In genomic region chr4:129918464-129918863, GRCm38 (mm10) we compare ENCODE assay signal across 24 mouse cellular contexts. TPM values are rescaled to one million over a fixed set of nuclear protein-coding genes. Genes with fewer than 3 reads are reported as not detected.
"Had no signal": no experiment of that assay in that cellular context is flagged by ENCODE, and none has a peak within 500 bp of the region (broad histone marks: within the 10 kb centered on the region; RNA-seq: fewer than 3 reads in every experiment).

No protein-coding gene starts in this region.

- ATAC-seq: midbrain, embryonic 13.5 days; midbrain, embryonic 15.5 days had no signal

- DNase-seq: lung, adult 18-20 months; lung, embryonic 14.5 days; lung, postnatal 10 days; lung, postnatal 4 days; retina, postnatal 1 day; right cerebral cortex, adult 18-20 months; right cerebral cortex, postnatal 25 days; right cerebral cortex, postnatal 4 days; spleen, adult 18-20 months; thymus, adult 18-20 months; thymus, postnatal 14 days; thymus, postnatal 36 days had no signal

- H3K27me3 ChIP-seq: midbrain, embryonic 13.5 days; midbrain, embryonic 15.5 days; neural tube, embryonic 13.5 days; neural tube, embryonic 15.5 days had no signal

- H3K9ac ChIP-seq: lung, embryonic 14.5 days; midbrain, embryonic 13.5 days; midbrain, embryonic 15.5 days; neural tube, embryonic 13.5 days; neural tube, embryonic 15.5 days had no signal

- H3K4me3 ChIP-seq: midbrain, embryonic 10.5 days; midbrain, embryonic 13.5 days; midbrain, embryonic 15.5 days; myocyte; neural tube, embryonic 13.5 days; neural tube, embryonic 15.5 days had no signal

- H3K9me3 ChIP-seq: midbrain, embryonic 10.5 days; midbrain, embryonic 13.5 days; midbrain, embryonic 15.5 days; neural tube, embryonic 13.5 days; neural tube, embryonic 15.5 days had no signal

- H3K36me3 ChIP-seq: midbrain, embryonic 10.5 days; midbrain, embryonic 13.5 days; midbrain, embryonic 15.5 days; neural tube, embryonic 13.5 days; neural tube, embryonic 15.5 days had no signal

- H3K4me2 ChIP-seq: lung, embryonic 14.5 days; midbrain, embryonic 13.5 days; midbrain, embryonic 15.5 days; neural tube, embryonic 13.5 days; neural tube, embryonic 15.5 days had no signal

- H3K27ac ChIP-seq: midbrain, embryonic 10.5 days; midbrain, embryonic 13.5 days; midbrain, embryonic 15.5 days; neural tube, embryonic 13.5 days; neural tube, embryonic 15.5 days had no signal

RNA-seq across cellular contexts. Expression of gene Spocd1, which starts 10.6 kb away (rescaled TPM):
- polyA plus RNA-seq: liver, embryonic 16.5 days; lung, embryonic 14.5 days; lung, embryonic 16.5 days; midbrain, embryonic 10.5 days; midbrain, embryonic 13.5 days; midbrain, embryonic 15.5 days; myocyte; neural tube, embryonic 11.5 days; neural tube, embryonic 13.5 days; small intestine, adult 2 months; stomach, embryonic 14.5 days; stomach, embryonic 16.5 days had no signal
